Comparison of ENCODE assay signal across 8 mouse cellular contexts in genomic region chr16:91688619-91689334, GRCm38 (mm10). TPM values are rescaled to one million over a fixed set of nuclear protein-coding genes. Genes with fewer than 3 reads are reported as not detected.
DNase-seq lines count a peak whose midpoint lies in the region; ATAC-seq and TF ChIP-seq lines count a peak whose summit lies in the region.

Donson (minus strand) TSS chr16:91688770.

- H3K27me3 ChIP-seq in embryonic facial prominence, embryonic 13.5 days, result no peaks in the 10 kb centered on the region
- H3K27me3 ChIP-seq in heart, adult 2 months (ENCODE audit: control insufficient read depth, insufficient read depth, low read length), result no peaks in the 10 kb centered on the region
- no peaks in the 10 kb centered on the region for H3K27me3 ChIP-seq in limb, embryonic 12.5 days
- H3K27me3 ChIP-seq in midbrain, embryonic 14.5 days (ENCODE audit: control insufficient read depth, insufficient read depth, low read length), result no peaks in the 10 kb centered on the region

- peak; percentile 90 for DNase-seq in 416B (ENCODE audit: low read depth)
- peak; percentile 89 to 94 for DNase-seq in adrenal gland, postnatal 4 days (ENCODE audit: low spot score in 2 of 2)
- DNase-seq in heart, adult 2 months, result peak; percentile 96 to 97
- DNase-seq in kidney, adult 8-10 months, result peak; percentile 90 to 92
- peak; percentile 98 for DNase-seq in midbrain, embryonic 14.5 days
- peak; percentile 91 for DNase-seq in spleen, adult 12 weeks (ENCODE audit: low spot score)

- H3K4me1 ChIP-seq in embryonic facial prominence, embryonic 13.5 days, result peaks cover 13% of the 10 kb centered on the region
- peaks cover 1% of the 10 kb centered on the region; the same call in 1 of the 2 replicates for H3K4me1 ChIP-seq in heart, adult 2 months (ENCODE audit: control insufficient read depth, insufficient read depth, low read length)
- H3K4me1 ChIP-seq in limb, embryonic 12.5 days (replicated peaks), result peaks cover 19% of the 10 kb centered on the region
- 0 out of 2 replicates have a peak, but pooled peaks cover 12% of the 10 kb centered on the region for H3K4me1 ChIP-seq in midbrain, embryonic 14.5 days (ENCODE audit: control insufficient read depth, insufficient read depth, low read length)

- ATAC-seq in embryonic facial prominence, embryonic 13.5 days (ENCODE audit: insufficient number of reproducible peaks, insufficient read depth, low FRiP score, low TSS enrichment, low read depth), result peak; percentile 96
- ATAC-seq in limb, embryonic 12.5 days (ENCODE audit: insufficient number of reproducible peaks, insufficient read depth, low FRiP score, low TSS enrichment, low read depth), result peak; percentile 98
- ATAC-seq in midbrain, embryonic 14.5 days (ENCODE audit: low FRiP score, low TSS enrichment), result peak; percentile 99

- peak within 1 kb of the TSS; percentile 79 for H3K4me2 ChIP-seq in embryonic facial prominence, embryonic 13.5 days
- peak within 1 kb of the TSS; percentile 77 for H3K4me2 ChIP-seq in limb, embryonic 12.5 days
- peak within 1 kb of the TSS; percentile 80 for H3K4me2 ChIP-seq in midbrain, embryonic 14.5 days (ENCODE audit: low read length)

- 0 out of 2 replicates have a peak, but pooled peaks have one; percentile 32 for TF ChIP-seq EP300 in heart, adult 2 months (IDR thresholded peaks at IDR 0.05; ENCODE audit: insufficient read depth, low read depth, low read length)

- no peaks in the 10 kb centered on the region for H3K79me2 ChIP-seq in heart, adult 2 months (replicated peaks; ENCODE audit: control insufficient read depth, insufficient read depth, low read length)

- peaks cover 27% of the 10 kb centered on the region for H3K36me3 ChIP-seq in embryonic facial prominence, embryonic 13.5 days
- H3K36me3 ChIP-seq in heart, adult 2 months (ENCODE audit: control insufficient read depth, insufficient read depth, low read length), result no peaks in the 10 kb centered on the region
- peaks cover 30% of the 10 kb centered on the region for H3K36me3 ChIP-seq in limb, embryonic 12.5 days
- peaks cover 35% of the 10 kb centered on the region for H3K36me3 ChIP-seq in midbrain, embryonic 14.5 days (ENCODE audit: control insufficient read depth, insufficient read depth, low read length)

- no peak for TF ChIP-seq CTCF in heart, adult 2 months (IDR thresholded peaks at IDR 0.05)

- peak within 1 kb of the TSS; percentile 94 for H3K9ac ChIP-seq in embryonic facial prominence, embryonic 13.5 days
- peak within 1 kb of the TSS; percentile 92 for H3K9ac ChIP-seq in heart, adult 2 months (ENCODE audit: low read depth, low read length)
- peak within 1 kb of the TSS; percentile 94 for H3K9ac ChIP-seq in limb, embryonic 12.5 days (replicated peaks)
- peak within 1 kb of the TSS; percentile 81 for H3K9ac ChIP-seq in midbrain, embryonic 14.5 days (replicated peaks; ENCODE audit: low read length)

- H3K27ac ChIP-seq in embryonic facial prominence, embryonic 13.5 days, result peak within 1 kb of the TSS; percentile 66; the same call in 1 of the 2 replicates
- H3K27ac ChIP-seq in heart, adult 2 months, result peak within 1 kb of the TSS; percentile 77
- H3K27ac ChIP-seq in limb, embryonic 12.5 days, result peak within 1 kb of the TSS; percentile 82
- H3K27ac ChIP-seq in midbrain, embryonic 14.5 days (replicated peaks; ENCODE audit: low read depth, low read length), result peak within 1 kb of the TSS; percentile 90

- under 1% methylated on average over 71 of the region's 71 CpGs for WGBS in embryonic facial prominence, embryonic 13.5 days
- WGBS in heart, adult 2 months, result under 1% methylated on average over 71 of the region's 71 CpGs
- 1% methylated on average over 70 of the region's 71 CpGs for WGBS in limb, embryonic 12.5 days
- under 1% methylated on average over 70 of the region's 71 CpGs for WGBS in midbrain, embryonic 14.5 days

- TF ChIP-seq POLR2A in heart, adult 2 months (IDR thresholded peaks at IDR 0.05; ENCODE audit: insufficient read depth, low read depth, low read length), result peak; percentile 82

- intact Hi-C loops in heart, adult 2 months (cut with DNase I), result loop anchor here (2.0 to 5.0 kb wide), 2 partner anchors 40 to 41 kb away; partner anchors contain the start of genes Cryzl1, Gart, Itsn1 and Son

- no peaks in the 10 kb centered on the region for H3K9me3 ChIP-seq in embryonic facial prominence, embryonic 13.5 days
- H3K9me3 ChIP-seq in limb, embryonic 12.5 days, result no peaks in the 10 kb centered on the region
- H3K9me3 ChIP-seq in midbrain, embryonic 14.5 days (ENCODE audit: control insufficient read depth, low read length), result no peaks in the 10 kb centered on the region

- H3K4me3 ChIP-seq in embryonic facial prominence, embryonic 13.5 days, result peak within 1 kb of the TSS; percentile 93
- peak within 1 kb of the TSS; percentile 76 for H3K4me3 ChIP-seq in heart, adult 2 months
- H3K4me3 ChIP-seq in limb, embryonic 12.5 days (replicated peaks), result peak within 1 kb of the TSS; percentile 89
- peak within 1 kb of the TSS; percentile 91 for H3K4me3 ChIP-seq in midbrain, embryonic 14.5 days (replicated peaks; ENCODE audit: low read depth, low read length)

RNA-seq across cellular contexts. Expression of gene Donson, which starts in this region (rescaled TPM):
- total RNA-seq in adrenal gland, postnatal 4 days (2021), result 10 to 100 TPM; 15.0 to 21.0 TPM
- polyA plus RNA-seq in embryonic facial prominence, embryonic 13.5 days (2015; fragmentation: Nextera tagmentation; extraction: Ambion mirVana), result 21.8 TPM in 2 replicates
- total RNA-seq in heart, adult 2 months (2021), result 1 to 10 TPM; 3.9 to 4.9 TPM
- 2.4 and 5.8 TPM in 2 replicates for polyA plus RNA-seq in heart, adult 2 months (2012; rRNA removed)
- polyA plus RNA-seq in limb, embryonic 12.5 days (2016; fragmentation: Nextera tagmentation; extraction: Ambion mirVana), result 36.2 and 38.5 TPM in 2 replicates
- polyA plus RNA-seq in midbrain, embryonic 14.5 days (2014; fragmentation: Nextera tagmentation; extraction: Ambion mirVana), result 22.2 and 24.7 TPM in 2 replicates

Comparison
In these comparisons a context has a peak if more than half of its experiments do, and no peak if none do; other contexts are left out.
1. Peak in every context shown above with its lines: DNase-seq, ATAC-seq, H3K4me3 ChIP-seq and H3K27ac ChIP-seq.